Mouse (Mus musculus): ENCODE results near the gene Il1rapl2. TPM values are rescaled to one million over a fixed set of nuclear protein-coding genes. Genes with fewer than 3 reads are reported as not detected.

Gene Il1rapl2
- total and polyA plus RNA-seq, 3 experiments = not detected

DNA sequence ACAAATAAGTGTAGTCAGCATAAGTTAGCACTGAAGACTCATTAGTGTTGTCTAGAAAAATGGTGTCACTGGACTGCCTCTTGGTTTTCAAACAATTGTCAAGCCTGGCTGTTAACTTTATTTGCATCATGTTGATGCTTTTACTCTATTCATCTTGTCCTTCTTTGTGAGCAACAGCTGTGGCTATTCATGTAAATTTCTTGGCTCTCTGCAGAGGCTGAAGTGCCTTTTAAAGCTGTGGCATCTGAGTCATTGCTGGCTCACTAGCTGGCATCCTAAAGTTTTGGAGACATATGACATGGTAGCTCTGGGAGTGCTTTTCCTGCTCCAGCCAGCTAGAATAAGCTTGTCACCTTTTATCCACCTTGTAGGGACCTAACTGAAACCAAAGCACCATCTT, 1261.5 kb downstream of the Il1rapl2 start:
- Histone ChIP-seq H3K4me1 (ENCODE audit: control insufficient read depth in 1 of 2, insufficient read depth in 2 of 2) (no peaks in the 10 kb centered on the region), H3K79me2 (replicated peaks; ENCODE audit: control insufficient read depth, extremely low read depth, insufficient read depth, poor library complexity, severe bottlenecking) (no peaks in the 10 kb centered on the region), H3K27ac (ENCODE audit: insufficient read depth, low read depth) (no peak overlapping the region), H3K36me3 (replicated peaks in 1 of 2; ENCODE audit: control insufficient read depth in 1 of 2, insufficient read depth in 1 of 2, low read length in 1 of 2) (no peaks in the 10 kb centered on the region), H3K4me2 (ENCODE audit: insufficient read depth, low read depth, poor library complexity, severe bottlenecking) (no peak overlapping the region), H3K4me3 (replicated peaks in 1 of 3; ENCODE audit: low read depth in 2 of 3, low read length in 2 of 3, poor library complexity in 1 of 3) (no peak overlapping the region), H3K27me3 (replicated peaks) (no peaks in the 10 kb centered on the region), H3K9ac (ENCODE audit: insufficient read depth, low read depth) (no peak overlapping the region), H3K9me3 (replicated peaks; ENCODE audit: low read length) (no peaks in the 10 kb centered on the region)
- TF ChIP-seq NELFE (IDR thresholded peaks at IDR 0.05; ENCODE audit: low read depth, low read length) (no peak), ZMIZ1 (IDR thresholded peaks at IDR 0.05; ENCODE audit: low read depth, low read length) (no peak), RAD21 (IDR thresholded peaks at IDR 0.05; ENCODE audit: low read depth, low read length) (no peak), EP300 (IDR thresholded peaks at IDR 0.05; ENCODE audit: low read length) (no peak), JUND (conservative IDR thresholded peaks at IDR 0.05; ENCODE audit: low read depth, low read length) (no peak)
- in situ Hi-C loops (cut with MboI; ENCODE audit: low pct_ligation_motif_present, low pct_unique_long_range_greater_than_20kb, low sequenced_read_pairs) = no loop called here
- DNase-seq (ENCODE audit: extremely low read depth) = no peak
- dilution Hi-C loops (cut with MboI; ENCODE audit: extremely low pct_ligation_motif_present, extremely low pct_unique_long_range_greater_than_20kb, low sequenced_read_pairs) = no loop called here

DNA sequence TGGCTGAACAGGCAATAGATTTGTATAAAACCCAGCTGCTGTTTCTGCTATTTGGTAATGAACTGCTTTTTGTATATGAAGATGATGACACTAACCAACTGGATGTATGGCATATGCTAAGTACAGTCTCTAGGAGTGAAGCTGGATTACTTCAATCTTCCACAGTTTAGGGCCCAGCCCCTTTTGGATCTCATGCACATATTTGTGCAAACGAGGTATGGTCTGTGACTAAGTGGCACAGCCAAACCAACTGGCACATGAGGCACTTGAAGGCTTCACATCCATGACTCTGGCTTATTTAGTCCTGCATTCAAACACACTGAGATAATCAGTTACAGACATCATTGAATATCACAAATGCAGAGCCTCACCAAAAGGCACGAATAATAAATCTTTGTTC, 1263.5 kb downstream of the Il1rapl2 start:
- Histone ChIP-seq H3K4me2 (ENCODE audit: insufficient read depth, low read depth, poor library complexity, severe bottlenecking) (no peak overlapping the region), H3K4me1 (ENCODE audit: control insufficient read depth in 1 of 2, insufficient read depth in 2 of 2) (no peaks in the 10 kb centered on the region), H3K27ac (ENCODE audit: insufficient read depth, low read depth) (no peak overlapping the region), H3K4me3 (replicated peaks in 1 of 3; ENCODE audit: low read depth in 2 of 3, low read length in 2 of 3, poor library complexity in 1 of 3) (no peak overlapping the region), H3K27me3 (replicated peaks) (no peaks in the 10 kb centered on the region), H3K9ac (ENCODE audit: insufficient read depth, low read depth) (no peak overlapping the region), H3K36me3 (replicated peaks in 1 of 2; ENCODE audit: control insufficient read depth in 1 of 2, insufficient read depth in 1 of 2, low read length in 1 of 2) (no peaks in the 10 kb centered on the region), H3K9me3 (replicated peaks; ENCODE audit: low read length) (no peaks in the 10 kb centered on the region), H3K79me2 (replicated peaks; ENCODE audit: control insufficient read depth, extremely low read depth, insufficient read depth, poor library complexity, severe bottlenecking) (no peaks in the 10 kb centered on the region)
- no peak for DNase-seq (ENCODE audit: extremely low read depth)
- dilution Hi-C loops (cut with MboI; ENCODE audit: extremely low pct_ligation_motif_present, extremely low pct_unique_long_range_greater_than_20kb, low sequenced_read_pairs) (no loop called here), in situ Hi-C loops (cut with MboI; ENCODE audit: low pct_ligation_motif_present, low pct_unique_long_range_greater_than_20kb, low sequenced_read_pairs) (no loop called here)
- TF ChIP-seq KAT2A (IDR thresholded peaks at IDR 0.05; ENCODE audit: insufficient replicate concordance, low read length) = no peak
- TF ChIP-seq HCFC1 (IDR thresholded peaks at IDR 0.05; ENCODE audit: low read depth, low read length) = no peak
- no peak for TF ChIP-seq JUN (IDR thresholded peaks at IDR 0.05; ENCODE audit: insufficient read depth, low read depth, low read length)

DNA sequence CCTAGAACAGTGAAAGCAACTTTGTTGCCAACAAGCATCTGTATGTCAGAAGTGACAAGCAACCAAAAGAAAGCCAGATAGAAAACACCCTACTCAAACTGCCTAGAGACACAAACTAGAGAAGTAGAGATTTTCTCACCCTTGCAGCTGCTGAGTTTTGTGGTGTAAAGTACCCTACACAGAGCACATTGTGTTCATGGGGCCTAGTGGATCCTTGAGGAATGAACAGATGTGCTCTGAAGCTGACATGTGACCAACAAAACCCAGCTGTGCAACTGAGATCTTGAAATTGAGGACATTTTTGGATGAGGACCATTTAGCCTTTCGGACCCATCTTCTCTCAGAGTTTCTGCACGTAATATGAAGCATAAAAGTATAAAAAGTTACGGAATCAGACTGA, 1268.0 kb downstream of the Il1rapl2 start:
- Histone ChIP-seq H3K4me2 (ENCODE audit: insufficient read depth, low read depth, poor library complexity, severe bottlenecking) (no peak overlapping the region), H3K4me3 (replicated peaks in 1 of 3; ENCODE audit: low read depth in 2 of 3, low read length in 2 of 3, poor library complexity in 1 of 3) (no peak overlapping the region), H3K27ac (ENCODE audit: insufficient read depth, low read depth) (no peak overlapping the region), H3K4me1 (ENCODE audit: control insufficient read depth in 1 of 2, insufficient read depth in 2 of 2) (no peaks in the 10 kb centered on the region), H3K27me3 (replicated peaks) (no peaks in the 10 kb centered on the region), H3K9ac (ENCODE audit: insufficient read depth, low read depth) (no peak overlapping the region), H3K79me2 (replicated peaks; ENCODE audit: control insufficient read depth, extremely low read depth, insufficient read depth, poor library complexity, severe bottlenecking) (no peaks in the 10 kb centered on the region), H3K36me3 (replicated peaks in 1 of 2; ENCODE audit: control insufficient read depth in 1 of 2, insufficient read depth in 1 of 2, low read length in 1 of 2) (no peaks in the 10 kb centered on the region), H3K9me3 (replicated peaks; ENCODE audit: low read length) (no peaks in the 10 kb centered on the region)
- TF ChIP-seq ELF1 (IDR thresholded peaks at IDR 0.05; ENCODE audit: low read depth, low read length) = no peak
- no peak for TF ChIP-seq MAFK (IDR thresholded peaks at IDR 0.05; ENCODE audit: insufficient replicate concordance, low read length)
- no peak for TF ChIP-seq ZKSCAN1 (IDR thresholded peaks at IDR 0.05; ENCODE audit: borderline replicate concordance, low read depth, low read length)
- no peak for TF ChIP-seq ZMIZ1 (IDR thresholded peaks at IDR 0.05; ENCODE audit: low read depth, low read length)
- TF ChIP-seq CHD2 (IDR thresholded peaks at IDR 0.05; ENCODE audit: low read length) = no peak
- no peak for TF ChIP-seq NELFE (IDR thresholded peaks at IDR 0.05; ENCODE audit: low read depth, low read length)
- TF ChIP-seq EP300 (IDR thresholded peaks at IDR 0.05; ENCODE audit: low read length) = no peak
- no peak for TF ChIP-seq MEF2A (IDR thresholded peaks at IDR 0.05; ENCODE audit: borderline replicate concordance, low read depth, low read length)
- no peak for TF ChIP-seq MXI1 (IDR thresholded peaks at IDR 0.05; ENCODE audit: low read depth, low read length)
- TF ChIP-seq ZNF384 (IDR thresholded peaks at IDR 0.05; ENCODE audit: low read depth, low read length) = no peak
- TF ChIP-seq HCFC1 (IDR thresholded peaks at IDR 0.05; ENCODE audit: low read depth, low read length) = no peak
- DNase-seq (ENCODE audit: extremely low read depth) = no peak
- dilution Hi-C loops (cut with MboI; ENCODE audit: extremely low pct_ligation_motif_present, extremely low pct_unique_long_range_greater_than_20kb, low sequenced_read_pairs) (no loop called here), in situ Hi-C loops (cut with MboI; ENCODE audit: low pct_ligation_motif_present, low pct_unique_long_range_greater_than_20kb, low sequenced_read_pairs) (no loop called here)

All from CH12.LX (cell line).